Mouse (Mus musculus): ENCODE data around the gene Ltb. TPM values are rescaled to one million over a fixed set of nuclear protein-coding genes. Genes with fewer than 3 reads are reported as not detected.

Gene Ltb
- polyA plus RNA-seq, 1 experiment from 2014 or later = 0.48 TPM

DNA sequence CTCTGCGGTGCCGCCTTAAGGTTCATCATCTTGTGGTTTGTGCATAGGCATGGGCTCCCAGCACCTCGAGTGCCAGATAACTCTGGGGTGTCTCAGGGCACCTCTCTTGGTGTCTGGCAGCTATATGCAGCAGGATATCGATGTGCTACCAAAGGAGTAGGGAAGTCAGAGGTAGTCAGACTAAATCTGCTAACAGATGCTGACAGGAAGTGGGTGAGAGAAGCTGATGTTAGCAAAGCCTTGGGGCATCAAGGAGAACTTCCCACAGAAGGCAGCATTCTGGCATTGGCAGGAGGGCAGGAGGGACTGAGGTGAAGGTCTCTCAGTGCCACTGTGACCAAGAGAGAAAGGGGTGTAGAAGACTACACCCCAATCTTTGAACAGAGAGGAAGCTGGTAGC, 4.1 kb upstream of the Ltb start:
- H3K36me3 ChIP-seq (replicated peaks; ENCODE audit: control insufficient read depth, insufficient read depth, low read depth, low read length) = no peaks in the 10 kb centered on the region
- H3K9ac ChIP-seq (replicated peaks; ENCODE audit: low read length) = no peak overlapping the region
- no peak overlapping the region for H3K4me3 ChIP-seq (ENCODE audit: low read depth, low read length)
- H3K9me3 ChIP-seq (replicated peaks; ENCODE audit: control insufficient read depth, low read length) = no peaks in the 10 kb centered on the region
- DNase-seq (ENCODE audit: low spot score) (no peak), ATAC-seq (replicated peaks; ENCODE audit: insufficient number of reproducible peaks, low FRiP score, low TSS enrichment, low read depth) (no peak)
- H3K4me2 ChIP-seq (ENCODE audit: low read depth, low read length) = no peak overlapping the region
- no peaks in the 10 kb centered on the region for H3K4me1 ChIP-seq (ENCODE audit: control insufficient read depth, insufficient read depth, low read length)
- WGBS = 69% methylated on average over 4 of the region's 4 CpGs
- H3K27ac ChIP-seq (replicated peaks; ENCODE audit: low read depth, low read length) = no peak overlapping the region
- peaks cover 4% of the 10 kb centered on the region; the same call in 1 of the 2 replicates for H3K27me3 ChIP-seq (ENCODE audit: control insufficient read depth, insufficient read depth, low read length)

DNA sequence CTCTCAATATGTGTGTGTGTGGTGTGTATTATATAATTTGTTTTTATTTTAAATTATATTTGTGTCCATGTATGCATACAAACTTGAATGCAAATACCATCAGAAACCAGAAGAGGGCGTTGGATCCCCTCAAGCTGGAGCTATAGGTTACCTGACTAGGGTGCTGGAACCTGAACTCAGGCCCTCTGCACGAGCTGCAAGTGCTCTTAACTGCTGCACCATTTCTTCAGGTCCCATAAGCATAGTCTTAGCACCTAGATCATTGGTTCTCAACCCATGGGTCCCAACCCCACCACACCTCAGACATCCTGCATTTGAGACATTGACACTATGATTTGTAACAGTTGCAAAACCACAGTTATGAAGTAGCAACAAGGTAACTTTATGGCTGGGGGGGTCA, 2.5 kb upstream of the Ltb start:
- Histone ChIP-seq H3K4me3 (ENCODE audit: low read depth, low read length) (no peak overlapping the region), H3K27me3 (ENCODE audit: control insufficient read depth, insufficient read depth, low read length) (peaks cover 21% of the 10 kb centered on the region), H3K9ac (replicated peaks; ENCODE audit: low read length) (no peak overlapping the region), H3K9me3 (replicated peaks; ENCODE audit: control insufficient read depth, low read length) (no peaks in the 10 kb centered on the region), H3K4me2 (ENCODE audit: low read depth, low read length) (no peak overlapping the region), H3K36me3 (replicated peaks; ENCODE audit: control insufficient read depth, insufficient read depth, low read depth, low read length) (no peaks in the 10 kb centered on the region), H3K27ac (replicated peaks; ENCODE audit: low read depth, low read length) (no peak overlapping the region), H3K4me1 (ENCODE audit: control insufficient read depth, insufficient read depth, low read length) (no peaks in the 10 kb centered on the region)
- WGBS = 65% methylated on average over 2 of the region's 2 CpGs
- ATAC-seq (replicated peaks; ENCODE audit: insufficient number of reproducible peaks, low FRiP score, low TSS enrichment, low read depth) = no peak
- no peak for DNase-seq (ENCODE audit: low spot score)

GRCm38 (mm10) chr17:35192924-35193323, 1.3 kb upstream of the Ltb start:
- Histone ChIP-seq H3K27ac (replicated peaks; ENCODE audit: low read depth, low read length) (no peak overlapping the region), H3K36me3 (replicated peaks; ENCODE audit: control insufficient read depth, insufficient read depth, low read depth, low read length) (no peaks in the 10 kb centered on the region), H3K9ac (replicated peaks; ENCODE audit: low read length) (no peak overlapping the region), H3K27me3 (ENCODE audit: control insufficient read depth, insufficient read depth, low read length) (peaks cover 21% of the 10 kb centered on the region), H3K4me2 (ENCODE audit: low read depth, low read length) (no peak overlapping the region), H3K4me1 (ENCODE audit: control insufficient read depth, insufficient read depth, low read length) (no peaks in the 10 kb centered on the region), H3K4me3 (ENCODE audit: low read depth, low read length) (no peak overlapping the region), H3K9me3 (replicated peaks; ENCODE audit: control insufficient read depth, low read length) (no peaks in the 10 kb centered on the region)
- 84% methylated on average over 5 of the region's 5 CpGs for WGBS
- ATAC-seq (replicated peaks; ENCODE audit: insufficient number of reproducible peaks, low FRiP score, low TSS enrichment, low read depth) (no peak), DNase-seq (ENCODE audit: low spot score) (no peak)

DNA sequence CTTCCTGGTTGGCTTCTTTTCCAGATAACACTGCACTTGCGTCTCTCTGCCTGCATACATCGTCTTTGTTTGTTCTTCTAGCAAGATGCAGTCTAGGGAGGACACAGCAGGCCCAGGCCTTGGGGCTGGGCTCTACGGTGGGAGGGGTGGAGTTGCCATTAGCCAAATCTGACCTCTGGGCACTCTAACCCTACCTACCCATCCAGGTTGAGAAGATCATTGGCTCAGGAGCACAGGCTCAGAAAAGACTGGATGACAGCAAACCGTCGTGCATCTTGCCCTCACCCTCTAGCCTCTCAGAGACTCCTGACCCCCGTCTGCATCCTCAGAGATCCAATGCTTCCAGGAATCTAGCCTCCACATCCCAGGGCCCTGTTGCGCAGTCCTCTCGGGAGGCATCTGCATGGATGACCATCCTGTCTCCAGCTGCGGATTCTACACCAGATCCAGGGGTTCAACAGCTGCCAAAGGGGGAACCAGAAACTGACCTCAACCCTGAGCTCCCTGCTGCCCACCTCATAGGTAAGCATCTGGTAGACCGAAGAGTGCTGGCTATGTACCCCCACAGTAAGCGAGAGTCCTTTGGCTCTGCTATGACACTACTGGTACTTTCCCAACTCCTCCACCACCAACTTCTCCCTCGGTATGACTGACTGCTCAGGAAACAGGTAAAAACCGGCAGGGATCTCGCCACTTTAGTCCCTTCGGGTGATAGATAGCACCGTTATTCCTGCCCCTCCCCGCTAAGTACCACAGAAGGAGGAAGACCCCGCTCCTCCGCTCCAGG, 798 bp downstream of the Ltb start:
- H3K9ac ChIP-seq (replicated peaks; ENCODE audit: low read length) = peak overlapping the region; percentile 57
- ATAC-seq (replicated peaks; ENCODE audit: insufficient number of reproducible peaks, low FRiP score, low TSS enrichment, low read depth) = no peak
- peaks cover 21% of the 10 kb centered on the region for H3K27me3 ChIP-seq (ENCODE audit: control insufficient read depth, insufficient read depth, low read length)
- H3K4me2 ChIP-seq (ENCODE audit: low read depth, low read length) = peak overlapping the region; percentile 66
- H3K36me3 ChIP-seq (replicated peaks; ENCODE audit: control insufficient read depth, insufficient read depth, low read depth, low read length) = no peaks in the 10 kb centered on the region
- 42% methylated on average over 19 of the region's 19 CpGs for WGBS
- no peak overlapping the region for H3K27ac ChIP-seq (replicated peaks; ENCODE audit: low read depth, low read length)
- no peaks in the 10 kb centered on the region for H3K9me3 ChIP-seq (replicated peaks; ENCODE audit: control insufficient read depth, low read length)
- H3K4me1 ChIP-seq (ENCODE audit: control insufficient read depth, insufficient read depth, low read length) = no peaks in the 10 kb centered on the region
- DNase-seq (ENCODE audit: low spot score) = no peak
- peak overlapping the region; percentile 37 for H3K4me3 ChIP-seq (ENCODE audit: low read depth, low read length)

GRCm38 (mm10) chr17:35195631-35196320, 1.5 kb downstream of the Ltb start:
- no peak overlapping the region for H3K27ac ChIP-seq (replicated peaks; ENCODE audit: low read depth, low read length)
- H3K4me2 ChIP-seq (ENCODE audit: low read depth, low read length) = peak overlapping the region; percentile 66
- WGBS = 2% methylated on average over 64 of the region's 66 CpGs
- no peaks in the 10 kb centered on the region for H3K4me1 ChIP-seq (ENCODE audit: control insufficient read depth, insufficient read depth, low read length)
- no peaks in the 10 kb centered on the region for H3K36me3 ChIP-seq (replicated peaks; ENCODE audit: control insufficient read depth, insufficient read depth, low read depth, low read length)
- peaks cover 21% of the 10 kb centered on the region for H3K27me3 ChIP-seq (ENCODE audit: control insufficient read depth, insufficient read depth, low read length)
- ATAC-seq (replicated peaks; ENCODE audit: insufficient number of reproducible peaks, low FRiP score, low TSS enrichment, low read depth) (peak; percentile 75; the same call in 1 of the 2 replicates), DNase-seq (ENCODE audit: low spot score) (peak; percentile 83)
- H3K9ac ChIP-seq (replicated peaks; ENCODE audit: low read length) = peak overlapping the region; percentile 57
- no peaks in the 10 kb centered on the region for H3K9me3 ChIP-seq (replicated peaks; ENCODE audit: control insufficient read depth, low read length)
- peak overlapping the region; percentile 37 for H3K4me3 ChIP-seq (ENCODE audit: low read depth, low read length)

DNA sequence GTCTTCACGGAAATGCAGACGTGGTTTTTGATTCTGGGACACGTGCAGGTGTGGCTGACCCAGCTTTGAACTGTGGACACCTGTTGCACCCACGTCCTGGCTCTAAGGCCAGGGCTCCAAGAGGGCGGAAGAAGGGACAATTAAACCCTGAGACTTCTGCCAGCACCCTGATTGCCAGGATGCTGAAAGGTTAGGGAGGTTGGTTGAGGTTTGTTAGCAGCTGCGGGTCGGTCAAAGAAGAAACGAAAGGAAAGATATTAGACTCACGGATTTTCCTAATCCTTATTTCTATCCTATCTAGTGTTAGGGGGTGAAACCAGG, 2.0 kb downstream of the Ltb start:
- peaks cover 21% of the 10 kb centered on the region for H3K27me3 ChIP-seq (ENCODE audit: control insufficient read depth, insufficient read depth, low read length)
- no peaks in the 10 kb centered on the region for H3K36me3 ChIP-seq (replicated peaks; ENCODE audit: control insufficient read depth, insufficient read depth, low read depth, low read length)
- DNase-seq (ENCODE audit: low spot score) (no peak), ATAC-seq (replicated peaks; ENCODE audit: insufficient number of reproducible peaks, low FRiP score, low TSS enrichment, low read depth) (no peak)
- H3K4me2 ChIP-seq (ENCODE audit: low read depth, low read length) = peak overlapping the region; percentile 66; the same call in 1 of the 2 replicates
- H3K4me3 ChIP-seq (ENCODE audit: low read depth, low read length) = peak overlapping the region; percentile 37; the same call in 1 of the 2 replicates
- H3K27ac ChIP-seq (replicated peaks; ENCODE audit: low read depth, low read length) = no peak overlapping the region
- H3K4me1 ChIP-seq (ENCODE audit: control insufficient read depth, insufficient read depth, low read length) = no peaks in the 10 kb centered on the region
- 26% methylated on average over 9 of the region's 9 CpGs for WGBS
- no peaks in the 10 kb centered on the region for H3K9me3 ChIP-seq (replicated peaks; ENCODE audit: control insufficient read depth, low read length)
- H3K9ac ChIP-seq (replicated peaks; ENCODE audit: low read length) = peak overlapping the region; percentile 57; the same call in 1 of the 2 replicates

DNA sequence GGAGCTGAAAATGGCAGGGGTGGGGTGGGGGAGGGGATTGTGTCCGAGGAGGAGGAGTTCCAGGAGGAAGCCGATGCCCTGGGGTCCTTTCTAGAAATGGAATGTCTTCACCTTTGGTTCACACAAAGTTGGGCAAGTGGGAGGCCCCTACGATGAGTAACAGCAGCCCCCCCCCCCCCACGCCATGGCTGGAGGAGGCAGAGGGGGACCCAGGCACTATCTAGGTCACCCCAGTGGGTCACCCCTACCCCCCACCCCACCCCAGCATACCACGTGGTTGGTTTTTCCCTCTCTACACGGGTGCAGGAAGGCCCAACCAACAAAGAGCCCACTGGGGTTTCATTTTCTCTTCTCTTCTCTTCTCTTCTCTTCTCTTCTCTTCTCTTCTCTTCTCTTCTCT, 2.9 kb downstream of the Ltb start:
- H3K27ac ChIP-seq (replicated peaks; ENCODE audit: low read depth, low read length) = no peak overlapping the region
- H3K36me3 ChIP-seq (replicated peaks; ENCODE audit: control insufficient read depth, insufficient read depth, low read depth, low read length) = no peaks in the 10 kb centered on the region
- H3K4me3 ChIP-seq (ENCODE audit: low read depth, low read length) = no peak overlapping the region
- no peak overlapping the region for H3K9ac ChIP-seq (replicated peaks; ENCODE audit: low read length)
- ATAC-seq (replicated peaks; ENCODE audit: insufficient number of reproducible peaks, low FRiP score, low TSS enrichment, low read depth) (no peak), DNase-seq (ENCODE audit: low spot score) (no peak)
- H3K4me2 ChIP-seq (ENCODE audit: low read depth, low read length) = no peak overlapping the region
- peaks cover 21% of the 10 kb centered on the region for H3K27me3 ChIP-seq (ENCODE audit: control insufficient read depth, insufficient read depth, low read length)
- H3K9me3 ChIP-seq (replicated peaks; ENCODE audit: control insufficient read depth, low read length) = no peaks in the 10 kb centered on the region
- WGBS = 42% methylated on average over 6 of the region's 6 CpGs
- no peaks in the 10 kb centered on the region for H3K4me1 ChIP-seq (ENCODE audit: control insufficient read depth, insufficient read depth, low read length)

- H3K36me3 ChIP-seq (replicated peaks; ENCODE audit: control insufficient read depth, insufficient read depth, low read depth, low read length) = no peaks in the 10 kb centered on the region
- no peak for DNase-seq (ENCODE audit: low spot score)
- H3K4me2 ChIP-seq (ENCODE audit: low read depth, low read length) = no peak overlapping the region
- no peak overlapping the region for H3K9ac ChIP-seq (replicated peaks; ENCODE audit: low read length)
- ATAC-seq (replicated peaks; ENCODE audit: insufficient number of reproducible peaks, low FRiP score, low TSS enrichment, low read depth) = no peak
- no peak overlapping the region for H3K27ac ChIP-seq (replicated peaks; ENCODE audit: low read depth, low read length)
- H3K4me3 ChIP-seq (ENCODE audit: low read depth, low read length) = no peak overlapping the region
- peaks cover 27% of the 10 kb centered on the region for H3K27me3 ChIP-seq (ENCODE audit: control insufficient read depth, insufficient read depth, low read length)
- WGBS = 58% methylated on average over 7 of the region's 7 CpGs
- H3K9me3 ChIP-seq (replicated peaks; ENCODE audit: control insufficient read depth, low read length) = no peaks in the 10 kb centered on the region
- no peaks in the 10 kb centered on the region for H3K4me1 ChIP-seq (ENCODE audit: control insufficient read depth, insufficient read depth, low read length)
These were observed 3.8 kb downstream of the Ltb start for GRCm38 (mm10) chr17:35198029-35198428.
